Mouse (Mus musculus): ENCODE measurements around the gene Necap1.

GRCm38 (mm10) chr6:122832880-122833279 lies 41.4 kb upstream of the Necap1 start:
- TF ChIP-seq POLR2A (IDR thresholded peaks at IDR 0.05; ENCODE audit: borderline replicate concordance, insufficient read depth, low read length) = no peak
- TF ChIP-seq CTCF (IDR thresholded peaks at IDR 0.05; ENCODE audit: borderline replicate concordance, insufficient read depth, low read depth, low read length) = no peak

All from cerebellum, adult 2 months (tissue).